Mouse (Mus musculus) mature B cell (primary cell): ENCODE measurements around the gene 3110082I17Rik.

ENCODE experiments used
- in situ Hi-C: fragments of 300-500 bp; cut with MboI; formaldehyde crosslinking; loops from 2 replicates; pipeline ENCODE4 v1.14.3; 2019

3110082I17Rik gene

GRCm38 (mm10) chr5:139460384-139461067, at the start of gene 3110082I17Rik:
TSS of gene 3110082I17Rik (minus strand) at chr5:139460527.
- in situ Hi-C loops, result no loop called here

DNA sequence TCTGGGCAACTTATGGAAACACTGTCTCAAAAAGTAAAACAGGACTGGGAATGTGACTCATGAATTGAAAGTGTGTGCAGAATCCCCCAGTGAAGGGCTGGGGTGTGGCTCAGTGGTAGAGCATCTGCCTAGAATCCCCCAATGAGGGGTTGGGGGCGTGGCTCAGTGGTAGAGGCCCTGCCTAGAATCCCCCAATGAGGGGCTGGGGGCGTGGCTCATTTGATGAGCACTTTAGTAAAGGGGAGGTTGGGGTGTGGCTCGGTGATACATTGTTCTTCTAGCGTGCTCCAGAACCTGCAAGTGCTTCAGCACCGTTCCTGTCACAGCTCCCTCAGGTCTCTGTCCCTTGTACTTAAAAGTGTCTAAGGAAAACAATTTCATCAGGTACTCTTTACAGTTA, 45.9 kb upstream of the 3110082I17Rik start:
- in situ Hi-C loops, result no loop called here

DNA sequence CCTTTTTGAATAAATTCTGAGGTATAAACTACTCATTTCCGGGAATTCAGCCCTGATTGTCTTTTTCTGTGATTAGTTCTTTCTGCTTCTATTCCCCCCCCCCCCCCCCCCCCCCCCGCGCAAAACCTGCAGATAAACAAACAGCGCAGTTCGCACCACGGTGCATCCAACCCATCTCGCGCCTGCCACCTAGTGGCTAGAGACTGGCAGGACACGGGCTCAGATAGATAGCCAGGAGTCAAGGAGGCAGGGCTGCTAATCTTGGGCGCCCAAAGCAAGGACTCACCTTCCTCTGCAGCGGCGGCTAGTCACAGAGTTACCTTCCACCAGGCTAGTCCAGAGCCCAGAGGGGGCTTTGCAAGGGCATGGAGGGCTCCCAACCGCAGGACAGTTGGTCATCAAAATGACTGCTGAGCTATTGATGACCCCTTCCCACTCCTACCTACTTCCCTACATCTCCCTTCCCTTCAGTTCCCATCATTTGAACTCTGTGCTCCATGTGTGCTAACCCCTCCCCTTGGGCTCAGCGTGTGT, 44.8 kb upstream of the 3110082I17Rik start:
- in situ Hi-C loops, result no loop called here

GRCm38 (mm10) chr5:139502281-139502680, 42.0 kb upstream of the 3110082I17Rik start:
- in situ Hi-C loops, result no loop called here

DNA sequence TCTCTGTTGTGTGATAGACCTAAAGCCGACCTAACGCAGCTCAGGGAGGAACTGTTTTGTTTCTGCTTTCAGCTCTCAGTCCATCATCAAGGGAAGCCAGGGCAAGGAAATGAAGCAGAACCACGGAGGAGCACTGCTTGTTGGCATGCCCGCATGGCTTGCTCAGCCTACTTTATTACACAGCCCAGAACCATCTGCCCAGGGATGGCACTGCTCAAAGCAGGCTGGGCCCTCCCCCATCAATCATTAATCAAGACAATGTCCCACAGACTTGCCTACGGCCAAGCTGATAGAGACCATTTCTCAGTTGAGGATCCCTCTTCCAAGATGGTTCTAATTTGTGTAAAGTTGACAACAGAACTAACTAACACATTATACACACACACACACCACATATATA, 38.5 kb upstream of the 3110082I17Rik start:
- in situ Hi-C loops, result no loop called here

DNA sequence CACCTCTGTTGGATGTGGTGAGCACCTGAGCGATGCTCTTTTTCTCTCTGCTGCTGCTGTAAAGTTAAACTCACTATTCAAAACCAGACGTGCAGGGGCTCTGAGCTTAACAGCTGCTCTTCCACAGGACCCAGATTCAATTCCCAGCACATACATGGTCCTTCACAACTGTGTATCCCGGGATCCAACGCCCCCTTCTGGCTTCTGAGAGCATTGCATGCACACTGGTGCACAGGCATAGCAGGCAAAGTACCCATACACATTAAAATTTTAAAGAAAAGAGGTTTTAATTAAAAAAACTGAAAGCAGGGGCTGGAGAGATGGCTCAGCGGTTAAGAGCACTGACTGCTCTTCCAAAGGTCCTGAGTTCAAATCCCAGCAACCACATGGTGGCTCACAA, 36.6 kb upstream of the 3110082I17Rik start:
- in situ Hi-C loops, result no loop called here

- in situ Hi-C loops, result no loop called here
Measured at GRCm38 (mm10) chr5:139495019-139495669, 34.8 kb upstream of the 3110082I17Rik start.

GRCm38 (mm10) chr5:139493690-139494089, 33.4 kb upstream of the 3110082I17Rik start:
- in situ Hi-C loops, result no loop called here

DNA sequence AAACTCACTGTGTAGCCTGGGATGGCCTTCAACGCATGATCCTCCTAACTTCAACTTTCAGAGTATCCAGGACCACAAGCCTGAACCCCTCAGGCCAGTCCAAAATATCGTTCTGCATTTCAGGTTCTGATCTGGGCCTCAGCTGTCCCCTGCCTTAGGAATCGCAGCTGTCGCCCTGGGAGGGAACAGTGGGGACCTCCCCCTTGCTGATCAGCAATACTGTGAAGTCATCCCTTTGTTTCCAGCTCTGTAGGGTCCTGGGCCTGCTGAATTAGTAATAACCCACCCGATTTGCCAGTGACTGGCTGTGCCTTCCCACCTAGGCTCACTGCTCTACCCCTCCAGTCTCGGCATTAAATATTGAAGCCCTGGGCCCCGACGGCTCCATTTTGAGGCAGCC, 31.0 kb upstream of the 3110082I17Rik start:
- in situ Hi-C loops, result no loop called here

GRCm38 (mm10) chr5:139490131-139490530, 29.8 kb upstream of the 3110082I17Rik start:
- in situ Hi-C loops, result no loop called here

DNA sequence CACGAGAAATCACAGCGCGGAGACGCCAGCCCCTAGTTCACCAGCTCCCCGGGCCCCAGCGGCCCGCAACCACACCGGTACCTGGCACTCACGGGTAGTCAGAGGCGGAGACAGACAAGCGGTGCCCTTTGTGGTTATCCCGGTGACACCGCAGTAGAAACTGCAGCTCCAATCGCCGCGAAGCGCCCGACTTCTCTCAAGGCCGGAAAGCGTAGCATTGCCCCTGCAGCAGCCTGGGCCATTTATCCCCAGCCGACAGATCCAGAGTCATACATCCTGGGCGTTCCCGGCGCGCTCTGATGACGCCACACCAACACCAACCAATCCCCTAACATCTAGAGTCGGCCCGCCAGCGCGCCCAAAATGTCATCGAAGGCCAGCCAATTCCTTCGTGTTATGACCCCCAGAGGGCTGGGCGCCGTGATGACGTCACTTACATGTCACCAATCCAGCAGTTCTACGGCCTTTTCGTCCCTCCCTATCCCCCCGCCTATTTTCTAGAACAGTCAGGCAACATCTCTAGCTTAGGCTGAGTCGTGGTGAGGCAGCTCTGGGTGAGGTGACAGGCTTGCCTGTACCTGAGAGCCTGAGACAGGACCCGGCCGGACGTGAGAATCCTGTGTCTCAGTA, 24.0 kb upstream of the 3110082I17Rik start, which contains the start of gene Zfand2a:
Gene Zfand2a (minus strand): TSS at position 365 of the 630 bp plus-strand sequence.
- in situ Hi-C loops, result no loop called here

DNA sequence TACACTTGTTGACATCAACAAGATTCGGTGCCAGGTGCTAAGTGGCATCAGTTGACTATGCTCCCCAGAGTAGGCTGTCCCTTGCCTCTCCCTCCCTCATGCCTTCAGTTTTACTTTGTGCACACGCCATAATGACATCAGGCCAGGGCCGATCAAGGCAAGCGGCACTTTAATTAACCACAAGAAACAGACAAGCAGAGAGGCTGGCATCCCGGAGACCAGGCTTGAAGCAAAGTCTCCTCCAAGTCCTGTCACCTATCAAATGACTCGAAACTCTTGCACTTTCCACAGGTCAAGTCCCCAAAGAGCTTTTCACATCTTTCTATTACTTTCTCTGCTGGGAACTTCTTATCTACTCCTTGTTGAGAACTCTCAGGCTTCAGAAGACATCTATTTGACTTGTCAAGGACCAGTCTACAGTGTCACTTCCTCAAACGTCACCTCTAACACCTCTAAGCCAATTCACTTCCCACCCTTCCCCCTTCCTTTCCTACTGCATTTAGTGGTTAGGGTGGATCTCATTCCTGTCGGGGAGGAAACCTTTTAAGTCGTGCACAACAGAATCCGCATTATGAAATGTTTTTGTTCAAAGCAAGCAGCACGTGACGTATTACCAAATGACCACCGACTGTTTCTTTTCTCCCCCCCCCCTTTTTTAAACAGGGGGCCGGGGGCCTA, 23.0 kb upstream of the 3110082I17Rik start:
- in situ Hi-C loops, result no loop called here

DNA sequence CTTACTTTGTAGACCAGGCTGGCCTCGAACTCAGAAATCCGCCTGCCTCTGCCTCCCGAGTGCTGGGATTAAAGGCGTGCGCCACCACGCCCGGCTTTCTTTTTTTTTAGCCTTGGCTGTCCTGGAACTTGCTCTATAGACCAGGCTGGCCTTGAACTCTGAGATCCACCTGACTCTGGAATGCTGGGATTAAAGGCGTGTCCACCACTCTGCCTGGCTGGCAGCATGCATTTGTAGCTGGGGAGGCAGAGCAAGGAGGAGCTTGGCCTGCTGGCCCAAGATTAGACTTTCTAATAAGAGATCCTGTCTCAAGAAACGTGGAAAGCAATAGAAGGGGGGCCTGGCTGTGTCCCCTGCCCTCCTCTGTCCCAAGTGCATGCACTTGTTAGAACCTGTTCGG, 20.1 kb upstream of the 3110082I17Rik start:
- in situ Hi-C loops, result no loop called here

DNA sequence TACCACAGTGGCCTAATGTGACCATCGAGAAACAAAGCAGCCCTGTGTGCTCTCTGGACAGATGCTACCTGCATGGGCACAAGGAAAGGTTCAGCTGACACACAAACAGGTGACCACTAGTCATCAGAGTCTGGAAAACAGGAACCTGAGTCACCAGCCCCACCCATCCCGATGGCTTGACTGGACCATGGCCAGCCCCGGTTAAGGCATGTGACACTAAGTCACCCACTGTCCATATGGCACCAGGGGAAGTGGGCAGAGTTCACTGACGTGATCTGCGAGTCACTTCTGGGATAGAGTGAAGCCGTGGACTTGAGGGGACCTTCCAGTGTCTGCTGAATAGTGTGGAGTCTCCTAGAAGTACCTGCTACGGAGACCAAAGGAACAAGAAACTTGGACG, 18.8 kb upstream of the 3110082I17Rik start:
- in situ Hi-C loops, result no loop called here

DNA sequence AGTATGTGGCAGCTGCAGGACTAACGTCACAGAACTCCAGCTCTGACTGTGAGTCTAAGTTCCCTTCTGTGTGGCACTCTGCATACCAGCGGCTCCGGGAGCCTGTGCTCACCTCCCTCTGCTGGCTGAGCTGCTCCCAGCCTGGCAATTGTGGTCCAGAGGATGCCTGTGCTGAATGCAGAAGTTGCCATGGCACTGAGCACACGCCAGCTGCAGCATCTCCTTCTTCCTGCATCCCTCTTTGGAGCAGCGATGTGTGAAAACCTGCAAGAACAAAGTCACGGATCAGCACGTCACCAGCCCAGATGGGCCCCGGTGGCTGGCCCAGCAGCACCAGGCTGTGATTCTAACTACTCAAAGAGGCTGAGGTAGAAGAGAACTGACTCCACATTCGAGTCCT, 14.4 kb upstream of the 3110082I17Rik start:
- in situ Hi-C loops, result no loop called here

GRCm38 (mm10) chr5:139467998-139468397, 7.7 kb upstream of the 3110082I17Rik start:
- in situ Hi-C loops, result no loop called here

DNA sequence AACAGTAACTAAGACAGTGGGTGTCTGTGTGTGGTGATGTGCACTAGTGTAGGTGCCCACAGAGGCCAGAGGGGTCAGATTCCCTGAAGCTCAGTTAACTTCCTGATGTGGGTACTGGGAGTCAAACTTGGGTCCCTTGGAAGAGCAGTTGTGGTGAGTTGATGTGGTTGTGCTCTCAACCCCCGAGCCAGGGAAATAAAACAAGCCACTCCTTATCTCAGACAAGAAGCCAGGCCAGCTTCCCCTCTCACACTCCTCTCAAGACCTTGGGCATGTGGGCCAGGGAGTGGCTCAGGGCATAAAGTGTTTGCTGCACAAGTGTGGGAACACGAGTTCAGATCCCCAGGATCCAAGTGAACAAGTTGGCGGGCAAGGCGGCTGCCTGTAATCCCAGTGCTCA, 6.5 kb upstream of the 3110082I17Rik start:
- in situ Hi-C loops, result no loop called here

- in situ Hi-C loops, result no loop called here
Measured at GRCm38 (mm10) chr5:139466373-139466772, 6.0 kb upstream of the 3110082I17Rik start.

DNA sequence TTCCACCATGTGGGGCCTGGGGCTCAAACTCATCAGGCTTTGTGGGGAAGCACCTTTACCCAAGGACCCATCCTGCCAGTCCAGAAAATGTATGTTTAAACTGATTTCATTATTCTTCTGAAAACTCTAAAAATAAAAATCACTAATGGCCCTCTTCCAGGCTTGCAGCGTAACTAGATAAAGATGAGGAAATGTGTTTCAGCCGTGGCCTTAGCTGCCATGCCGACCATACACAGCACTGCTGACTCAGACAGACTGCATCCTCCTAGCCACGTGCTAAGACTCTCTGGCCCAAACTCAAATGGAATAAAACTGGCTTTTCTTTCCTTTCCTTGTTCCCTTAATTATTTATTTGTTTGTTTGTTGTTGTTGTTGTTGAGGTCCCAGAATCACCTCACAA, 4.5 kb upstream of the 3110082I17Rik start:
- in situ Hi-C loops, result no loop called here

- in situ Hi-C loops, result no loop called here
Measured at GRCm38 (mm10) chr5:139459938-139460337, 389 bp downstream of the 3110082I17Rik start.

DNA sequence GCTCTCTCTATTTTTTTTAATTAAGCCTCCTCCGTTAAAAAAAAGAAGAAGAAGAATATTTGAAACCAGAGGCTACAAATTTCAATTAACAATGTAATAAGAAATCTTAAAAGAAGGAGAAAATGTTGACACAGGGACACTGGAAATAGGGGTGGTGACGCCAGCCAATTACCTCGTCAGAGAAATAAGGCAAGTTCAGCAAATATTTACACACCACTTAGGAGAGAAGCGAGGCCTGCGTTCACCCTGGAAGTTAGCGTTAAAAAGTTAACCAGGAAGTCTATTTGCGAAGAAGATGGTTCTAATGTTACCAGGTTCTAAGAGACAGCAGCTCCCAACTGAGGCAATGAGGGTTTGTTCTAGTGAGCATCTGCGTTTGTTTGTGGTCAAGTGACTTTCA, 3.1 kb downstream of the 3110082I17Rik start:
- in situ Hi-C loops, result no loop called here

GRCm38 (mm10) chr5:139455166-139455565, 5.2 kb downstream of the 3110082I17Rik start:
- in situ Hi-C loops, result no loop called here
